ENCODE assay signal across 9 mouse cellular contexts in genomic region chr9:37689970-37690686, GRCm38 (mm10). TPM values are rescaled to one million over a fixed set of nuclear protein-coding genes. Genes with fewer than 3 reads are reported as not detected.
DNase-seq lines count a peak whose midpoint lies in the region; ATAC-seq and TF ChIP-seq lines count a peak whose summit lies in the region.
"Had no signal": no experiment of that assay in that cellular context is flagged by ENCODE, and none has a peak within 500 bp of the region (broad histone marks: within the 10 kb centered on the region; RNA-seq: fewer than 3 reads in every experiment).

No protein-coding gene starts in this region.

- no peak overlapping the region for H3K27ac ChIP-seq in liver, embryonic 14.5 days
- no peak overlapping the region for H3K27ac ChIP-seq in midbrain, embryonic 16.5 days (ENCODE audit: low read length)

- TF ChIP-seq CTCF in liver, embryonic 14.5 days (IDR thresholded peaks at IDR 0.05; ENCODE audit: low read depth): peak; percentile 60

- DNase-seq in cerebellum, postnatal 10 days: peak; percentile 51 to 66
- no peak for DNase-seq in cerebellum, adult 11 months
- no peak for DNase-seq in liver, embryonic 14.5 days (ENCODE audit: low read depth in 3 of 3, low spot score in 3 of 3)
- no peak for DNase-seq in liver
- DNase-seq in embryo, embryonic 10.5 days (ENCODE audit: low spot score): peak; percentile 79
- DNase-seq in gastrocnemius, postnatal 25 days: no peak
- DNase-seq in spleen, adult 12 weeks (ENCODE audit: low spot score): no peak

- H3K4me2 ChIP-seq in liver, embryonic 14.5 days (ENCODE audit: low read depth): no peak overlapping the region
- H3K4me2 ChIP-seq in midbrain, embryonic 16.5 days (ENCODE audit: low read length): no peak overlapping the region

- no peaks in the 10 kb centered on the region for H3K9me3 ChIP-seq in liver, embryonic 14.5 days (ENCODE audit: control insufficient read depth, low read length)
- H3K9me3 ChIP-seq in midbrain, embryonic 16.5 days (replicated peaks; ENCODE audit: control insufficient read depth, low read length, poor library complexity, severe bottlenecking): no peaks in the 10 kb centered on the region

- H3K36me3 ChIP-seq in liver, embryonic 14.5 days (replicated peaks; ENCODE audit: control insufficient read depth, insufficient read depth, low read depth): no peaks in the 10 kb centered on the region
- no peaks in the 10 kb centered on the region for H3K36me3 ChIP-seq in midbrain, embryonic 16.5 days (ENCODE audit: control insufficient read depth, insufficient read depth, low read length)

- no peaks in the 10 kb centered on the region for H3K27me3 ChIP-seq in liver, embryonic 14.5 days (ENCODE audit: control insufficient read depth, insufficient read depth, low read length)
- no peaks in the 10 kb centered on the region for H3K27me3 ChIP-seq in midbrain, embryonic 16.5 days (ENCODE audit: control insufficient read depth, insufficient read depth, low read depth, low read length)

- TF ChIP-seq EP300 in liver, embryonic 14.5 days (IDR thresholded peaks at IDR 0.05; ENCODE audit: low read depth): no peak

- no peak for ATAC-seq in liver, embryonic 14.5 days (ENCODE audit: insufficient read depth)
- peak; percentile 66 for ATAC-seq in midbrain, embryonic 16.5 days

- H3K4me3 ChIP-seq in liver, embryonic 14.5 days (ENCODE audit: insufficient read depth in 1 of 2, low read depth in 2 of 2, low read length in 2 of 2): no peak overlapping the region
- H3K4me3 ChIP-seq in midbrain, embryonic 16.5 days (ENCODE audit: low read depth, low read length): no peak overlapping the region

- WGBS in liver, embryonic 14.5 days (ENCODE audit: insufficient replicate concordance): 46% methylated on average over 5 of the region's 5 CpGs
- 11% methylated on average over 5 of the region's 5 CpGs for WGBS in midbrain, embryonic 16.5 days

- no peaks in the 10 kb centered on the region for H3K4me1 ChIP-seq in liver, embryonic 14.5 days (replicated peaks; ENCODE audit: control insufficient read depth in 2 of 2, insufficient read depth in 2 of 2, low read length in 1 of 2)
- peaks cover 3% of the 10 kb centered on the region; the same call in 1 of the 2 replicates for H3K4me1 ChIP-seq in midbrain, embryonic 16.5 days (ENCODE audit: control insufficient read depth, insufficient read depth, low read length)

- no peak overlapping the region for H3K9ac ChIP-seq in liver, embryonic 14.5 days (replicated peaks)
- no peak overlapping the region for H3K9ac ChIP-seq in midbrain, embryonic 16.5 days (ENCODE audit: low read depth, low read length)

RNA-seq across cellular contexts. Expression of gene Panx3, which starts 21.1 kb away (rescaled TPM):
- not detected in 2 replicates for polyA plus RNA-seq in liver, embryonic 14.5 days (2012; rRNA removed)
- polyA plus RNA-seq in liver, embryonic 14.5 days (2014; fragmentation: Nextera tagmentation; extraction: Ambion mirVana): not detected in 2 replicates
- 0.14 and 0.43 TPM in 2 replicates for polyA plus RNA-seq in midbrain, embryonic 16.5 days (2015; fragmentation: Nextera tagmentation; extraction: Ambion mirVana)
- total RNA-seq in gastrocnemius, postnatal 25 days (2021): not detected
- total RNA-seq: heart, adult 18-20 months had no signal

RNA-seq across cellular contexts. Expression of gene Olfr160, which starts 25.9 kb away (rescaled TPM):
- polyA plus RNA-seq in liver, embryonic 14.5 days (2012; rRNA removed): not detected in 2 replicates
- not detected in 2 replicates for polyA plus RNA-seq in liver, embryonic 14.5 days (2014; fragmentation: Nextera tagmentation; extraction: Ambion mirVana)
- polyA plus RNA-seq in midbrain, embryonic 16.5 days (2015; fragmentation: Nextera tagmentation; extraction: Ambion mirVana): not detected in 2 replicates
- total RNA-seq in gastrocnemius, postnatal 25 days (2021): not detected
- total RNA-seq: heart, adult 18-20 months had no signal

RNA-seq across cellular contexts. Expression of gene Tbrg1, which starts 33.0 kb away (rescaled TPM):
- polyA plus RNA-seq in liver, embryonic 14.5 days (2012; rRNA removed): 15.7 and 23.1 TPM in 2 replicates
- polyA plus RNA-seq in liver, embryonic 14.5 days (2014; fragmentation: Nextera tagmentation; extraction: Ambion mirVana): 47.0 and 54.5 TPM in 2 replicates
- polyA plus RNA-seq in midbrain, embryonic 16.5 days (2015; fragmentation: Nextera tagmentation; extraction: Ambion mirVana): 92.3 and 98.7 TPM in 2 replicates
- 10 to 100 TPM; 28.7 to 32.5 TPM for total RNA-seq in gastrocnemius, postnatal 25 days (2021)

RNA-seq across cellular contexts. Expression of gene Olfr874, which starts 54.8 kb away (rescaled TPM):
- not detected in 2 replicates for polyA plus RNA-seq in liver, embryonic 14.5 days (2012; rRNA removed)
- not detected in 2 replicates for polyA plus RNA-seq in liver, embryonic 14.5 days (2014; fragmentation: Nextera tagmentation; extraction: Ambion mirVana)
- polyA plus RNA-seq in midbrain, embryonic 16.5 days (2015; fragmentation: Nextera tagmentation; extraction: Ambion mirVana): not detected in 2 replicates
- not detected for total RNA-seq in gastrocnemius, postnatal 25 days (2021)
- total RNA-seq: heart, adult 18-20 months had no signal

Comparison
In these comparisons a context has a peak if more than half of its experiments do, and no peak if none do; other contexts are left out.
1. DNase-seq: peak in cerebellum, postnatal 10 days (2 of 2) and embryo, embryonic 10.5 days (single experiment); none in cerebellum, adult 11 months (single experiment), liver, embryonic 14.5 days (0 of 3), liver (single experiment), gastrocnemius, postnatal 25 days (single experiment) and spleen, adult 12 weeks (single experiment).